Mouse (Mus musculus): ENCODE results near the gene Ppt2.

DNA sequence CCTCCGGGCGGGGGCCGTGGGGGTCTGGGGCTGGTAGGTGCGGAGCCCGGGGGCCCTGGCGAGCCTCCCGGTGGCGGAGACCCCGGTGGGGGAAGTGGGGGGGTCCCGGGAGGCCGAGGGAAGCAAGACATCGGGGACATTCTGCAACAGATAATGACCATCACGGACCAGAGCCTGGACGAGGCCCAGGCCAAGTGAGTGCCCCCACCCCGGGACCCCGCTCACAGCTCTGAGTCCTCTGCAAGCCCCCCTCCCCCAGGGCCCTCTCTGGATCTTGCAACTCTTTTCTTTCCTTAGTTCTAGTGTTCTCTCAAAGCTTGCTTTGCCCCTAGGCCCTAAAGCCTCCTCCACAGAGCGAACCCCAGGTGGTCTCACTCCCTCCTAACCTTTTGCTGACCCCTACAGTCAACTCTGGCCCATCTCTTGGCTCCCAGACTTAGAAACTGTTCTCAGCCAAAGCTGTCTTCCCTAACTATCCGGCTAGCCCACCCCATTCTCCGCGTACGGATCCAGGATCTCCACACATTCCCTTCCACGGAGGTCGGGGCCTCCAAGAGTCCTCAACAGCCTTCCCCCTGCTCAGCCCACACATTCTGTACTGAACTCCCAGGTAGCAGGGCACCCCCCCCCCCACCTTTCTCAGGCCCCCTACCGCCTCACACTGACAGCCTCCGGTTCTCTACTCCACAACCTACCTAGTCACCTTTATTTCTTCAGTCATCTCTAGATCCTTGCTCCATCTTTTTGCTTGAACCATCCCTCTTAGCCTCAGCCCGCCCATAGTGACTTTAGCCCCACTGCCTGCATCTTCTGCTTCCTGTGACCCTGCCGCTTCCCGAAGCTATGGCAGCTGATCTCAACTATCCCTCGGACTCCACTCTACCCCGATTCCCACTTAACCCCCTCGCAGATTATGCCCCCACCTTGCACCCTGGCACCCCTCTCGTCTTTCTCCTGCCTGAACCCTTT is 35.4 kb downstream of the Ppt2 start:
- TF ChIP-seq GATA1 (IDR thresholded peaks at IDR 0.05; ENCODE audit: borderline replicate concordance, low read length) (no peak), CTCF (IDR thresholded peaks at IDR 0.05; ENCODE audit: low read depth, low read length) (no peak), TAL1 (conservative IDR thresholded peaks at IDR 0.05; ENCODE audit: low read depth, low read length) (no peak)
